Mouse (Mus musculus) liver, postnatal 0 days (tissue): ENCODE measurements around the gene Ash1l.

Experiments used
- CTCF ChIP-seq: sonication (generic); IDR thresholded peaks from 2 replicates; pipeline ENCODE4 v1.5.1; 2016; ENCODE audit warnings: antibody characterized with exemption, low read depth
- EP300 ChIP-seq: IDR thresholded peaks from 2 replicates; pipeline ENCODE4 v1.6.1; 2016; ENCODE audit warnings: antibody characterized with exemption, low read depth, mild to moderate bottlenecking

DNA sequence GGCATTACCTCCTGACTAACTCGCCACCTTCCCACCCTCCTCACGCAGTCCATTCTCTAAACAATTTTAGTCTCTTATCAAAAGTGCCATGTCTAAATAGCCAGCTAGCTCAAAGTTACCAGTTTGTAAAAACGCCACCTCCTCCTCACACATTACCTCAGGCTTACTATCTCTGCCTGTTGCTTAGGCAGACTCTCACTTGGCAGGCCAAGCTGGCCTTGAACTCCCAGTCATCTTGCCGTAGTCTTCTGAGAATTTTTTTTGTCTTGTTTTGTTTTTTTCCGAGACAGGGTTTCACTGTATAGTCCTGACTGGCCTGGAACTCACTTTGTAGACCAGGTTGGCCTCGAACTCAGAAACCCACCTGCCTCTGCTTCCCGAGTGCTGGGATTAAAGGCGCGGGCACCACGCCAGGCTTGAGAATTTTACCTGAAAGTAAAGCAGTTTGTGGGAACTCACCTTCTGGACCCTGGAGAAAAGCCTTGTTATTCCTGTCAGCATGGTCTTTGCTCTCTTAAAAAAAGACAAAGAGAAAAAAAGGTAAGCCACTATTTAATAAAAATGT is 8.0 kb upstream of the Ash1l start:
- TF ChIP-seq CTCF: no peak
- no peak for TF ChIP-seq EP300
